Mouse (Mus musculus) gastrocnemius, adult 8-10 months (tissue): ENCODE measurements around the gene Zfp747. TPM values are rescaled to one million over a fixed set of nuclear protein-coding genes. Genes with fewer than 3 reads are reported as not detected.
A peak's percentile ranks its signal among the peaks of the same experiment; 100 is the strongest.

ENCODE experiments used
- DNase-seq, 2 experiments: peaks; one replicate each; pipeline ENCODE4 v3.0.0; 2022; ENCODE audit warnings: low spot score in 2 of 2
- total RNA-seq, 4 experiments: library from RNA; stranded (reverse); gene quantifications; 2 replicates each; pipeline ENCODE4 v1.2.4; 2022

The Zfp747 gene
- total RNA-seq, 4 experiments from 2014 or later: 3.0 to 3.4 (median 3.1) TPM

- DNase-seq: no peak
Observed at GRCm38 (mm10) chr7:127335604-127336003, 40.2 kb downstream of the Zfp747 start.

- DNase-seq: no peak
Observed at GRCm38 (mm10) chr7:127333240-127333639, 42.6 kb downstream of the Zfp747 start.

GRCm38 (mm10) chr7:127326685-127327084 lies 49.2 kb downstream of the Zfp747 start:
- peak; percentile 29 to 60 for DNase-seq

GRCm38 (mm10) chr7:127325550-127325949 lies 50.3 kb downstream of the Zfp747 start:
- DNase-seq: no peak

- DNase-seq: no peak
Observed at GRCm38 (mm10) chr7:127324944-127325343, 50.9 kb downstream of the Zfp747 start.

Other genes starting within 250 kb of the Zfp747 start
- under 1 TPM in 3 of 4 experiments, not detected in 1; 0.07 to 0.13 (median 0.13) TPM for gene Spn, start 238.2 kb downstream of the Zfp747 start, total RNA-seq
- gene Cd2bp2, start 180.0 kb downstream of the Zfp747 start, total RNA-seq: 10 to 100 TPM; 25.2 to 35.0 (median 32.7) TPM
- 10 to 100 TPM; 29.1 to 34.3 (median 32.1) TPM for gene Tbc1d10b, start 167.6 kb downstream of the Zfp747 start, total RNA-seq
- over 10,000 TPM; 27,006 to 32,685 (median 27,393) TPM for gene Mylpf, start 167.2 kb downstream of the Zfp747 start, total RNA-seq
- 1 to 10 TPM; 4.2 to 5.5 (median 4.8) TPM for gene Zfp553, start 143.0 kb downstream of the Zfp747 start, total RNA-seq
- 1 to 10 TPM; 1.0 to 2.8 (median 1.4) TPM for gene Sept1, start 142.9 kb downstream of the Zfp747 start, total RNA-seq
- gene Zfp771, start 131.8 kb downstream of the Zfp747 start, total RNA-seq: 10 to 100 TPM; 13.7 to 21.0 (median 18.3) TPM
- 10 to 100 TPM; 31.3 to 38.3 (median 33.9) TPM for gene Dctpp1, start 115.3 kb downstream of the Zfp747 start, total RNA-seq
- 10 to 100 TPM; 38.1 to 45.4 (median 41.6) TPM for gene Sephs2, start 102.0 kb downstream of the Zfp747 start, total RNA-seq
- under 1 TPM; 0.07 to 0.25 (median 0.17) TPM for gene Itgal, start 79.8 kb downstream of the Zfp747 start, total RNA-seq
- 10 to 100 TPM; 39.1 to 55.1 (median 41.1) TPM for gene Zfp768, start 30.5 kb downstream of the Zfp747 start, total RNA-seq
- gene 9130019O22Rik, start 11.1 kb upstream of the Zfp747 start, total RNA-seq: 1 to 10 TPM; 1.5 to 2.5 (median 2.1) TPM
- gene E430018J23Rik, start 17.6 kb upstream of the Zfp747 start, total RNA-seq: 1 to 10 TPM; 1.6 to 2.2 (median 1.7) TPM
- gene Zfp764, start 30.8 kb upstream of the Zfp747 start, total RNA-seq: 1 to 10 TPM; 1.4 to 2.3 (median 1.9) TPM
- gene Zfp688, start 46.0 kb upstream of the Zfp747 start, total RNA-seq: 1 to 10 TPM; 1.3 to 3.4 (median 2.2) TPM
- gene Zfp689, start 73.1 kb upstream of the Zfp747 start, total RNA-seq: 1 to 10 TPM in 3 of 4 experiments, under 1 TPM in 1; 0.88 to 1.3 (median 1.2) TPM
- gene Prr14, start 83.6 kb upstream of the Zfp747 start, total RNA-seq: 10 to 100 TPM; 14.8 to 18.4 (median 16.7) TPM
- gene Fbrs, start 103.1 kb upstream of the Zfp747 start, total RNA-seq: 10 to 100 TPM; 21.9 to 29.3 (median 25.1) TPM
- 10 to 100 TPM; 44.3 to 52.4 (median 48.6) TPM for gene Srcap, start 135.9 kb upstream of the Zfp747 start, total RNA-seq
- gene Gm42715, start 143.5 kb upstream of the Zfp747 start, total RNA-seq: 1 to 10 TPM; 4.4 to 8.0 (median 5.5) TPM
- gene Tmem265, start 185.3 kb upstream of the Zfp747 start, total RNA-seq: not detected
- 10 to 100 TPM in 1 of 4 experiments, 1 to 10 TPM in 3; 8.0 to 10.6 (median 8.4) TPM for gene Phkg2, start 197.3 kb upstream of the Zfp747 start, total RNA-seq
- gene Ccdc189, start 212.5 kb upstream of the Zfp747 start, total RNA-seq: 1 to 10 TPM; 2.0 to 2.6 (median 2.2) TPM
- gene Rnf40, start 212.7 kb upstream of the Zfp747 start, total RNA-seq: 10 to 100 TPM; 28.6 to 32.3 (median 30.6) TPM
- gene Zfp629, start 239.7 kb upstream of the Zfp747 start, total RNA-seq: 1 to 10 TPM; 6.8 to 7.8 (median 7.4) TPM